Mouse (Mus musculus): ENCODE results near the gene Cybrd1. TPM values are rescaled to one million over a fixed set of nuclear protein-coding genes. Genes with fewer than 3 reads are reported as not detected.
A peak's percentile ranks its signal among the peaks of the same experiment; 100 is the strongest.

The Cybrd1 gene
- polyA plus RNA-seq, 1 experiment from 2014 or later: 2.8 TPM

GRCm38 (mm10) chr2:71176329-71177249 is 58.9 kb downstream of the Cybrd1 start:
- WGBS: 74% methylated on average over 9 of the region's 9 CpGs
- Histone ChIP-seq H3K4me2 (no peak overlapping the region), H3K9ac (replicated peaks) (no peak overlapping the region), H3K27ac (no peak overlapping the region), H3K36me3 (no peaks in the 10 kb centered on the region), H3K27me3 (no peaks in the 10 kb centered on the region), H3K4me3 (replicated peaks) (no peak overlapping the region), H3K4me1 (replicated peaks) (peaks cover 10% of the 10 kb centered on the region; the same call in 1 of the 2 replicates), H3K9me3 (no peaks in the 10 kb centered on the region)
- ATAC-seq (ENCODE audit: insufficient number of reproducible peaks, insufficient read depth, low FRiP score, low TSS enrichment, low read depth): no peak

GRCm38 (mm10) chr2:71177250-71177615 is 59.5 kb downstream of the Cybrd1 start:
- no peak overlapping the region for H3K9ac ChIP-seq (replicated peaks)
- H3K27me3 ChIP-seq: no peaks in the 10 kb centered on the region
- H3K9me3 ChIP-seq: no peaks in the 10 kb centered on the region
- no peak overlapping the region for H3K27ac ChIP-seq
- H3K4me2 ChIP-seq: no peak overlapping the region
- H3K36me3 ChIP-seq: no peaks in the 10 kb centered on the region
- H3K4me1 ChIP-seq (replicated peaks): peaks cover 11% of the 10 kb centered on the region; the same call in 1 of the 2 replicates
- no peak for ATAC-seq (ENCODE audit: insufficient number of reproducible peaks, insufficient read depth, low FRiP score, low TSS enrichment, low read depth)
- WGBS: 84% methylated on average over 1 of the region's 1 CpGs
- no peak overlapping the region for H3K4me3 ChIP-seq (replicated peaks)

GRCm38 (mm10) chr2:71177760-71178159 is 60.0 kb downstream of the Cybrd1 start:
- no peak for ATAC-seq (ENCODE audit: insufficient number of reproducible peaks, insufficient read depth, low FRiP score, low TSS enrichment, low read depth)
- no peaks in the 10 kb centered on the region for H3K36me3 ChIP-seq
- no peak overlapping the region for H3K4me2 ChIP-seq
- H3K4me3 ChIP-seq (replicated peaks): no peak overlapping the region
- H3K27me3 ChIP-seq: no peaks in the 10 kb centered on the region
- peaks cover 11% of the 10 kb centered on the region; the same call in 1 of the 2 replicates for H3K4me1 ChIP-seq (replicated peaks)
- H3K27ac ChIP-seq: no peak overlapping the region
- H3K9ac ChIP-seq (replicated peaks): no peak overlapping the region
- 96% methylated on average over 1 of the region's 1 CpGs for WGBS
- no peaks in the 10 kb centered on the region for H3K9me3 ChIP-seq

GRCm38 (mm10) chr2:71179716-71180115 is 62.0 kb downstream of the Cybrd1 start:
- ATAC-seq (ENCODE audit: insufficient number of reproducible peaks, insufficient read depth, low FRiP score, low TSS enrichment, low read depth): no peak
- WGBS: 87% methylated on average over 10 of the region's 10 CpGs
- no peaks in the 10 kb centered on the region for H3K27me3 ChIP-seq
- H3K4me2 ChIP-seq: no peak overlapping the region
- H3K4me3 ChIP-seq (replicated peaks): no peak overlapping the region
- H3K27ac ChIP-seq: no peak overlapping the region
- H3K36me3 ChIP-seq: no peaks in the 10 kb centered on the region
- H3K9me3 ChIP-seq: no peaks in the 10 kb centered on the region
- peaks cover 11% of the 10 kb centered on the region; the same call in 1 of the 2 replicates for H3K4me1 ChIP-seq (replicated peaks)
- no peak overlapping the region for H3K9ac ChIP-seq (replicated peaks)

- Histone ChIP-seq H3K4me3 (replicated peaks) (no peak overlapping the region), H3K36me3 (no peaks in the 10 kb centered on the region), H3K4me2 (peak overlapping the region; percentile 30), H3K9ac (replicated peaks) (no peak overlapping the region), H3K27me3 (no peaks in the 10 kb centered on the region), H3K9me3 (no peaks in the 10 kb centered on the region), H3K4me1 (replicated peaks) (peaks cover 11% of the 10 kb centered on the region; the same call in 1 of the 2 replicates), H3K27ac (0 out of 2 replicates have a peak overlapping the region, but pooled peaks have one; percentile 3)
- no peak for ATAC-seq (ENCODE audit: insufficient number of reproducible peaks, insufficient read depth, low FRiP score, low TSS enrichment, low read depth)
- 29% methylated on average over 8 of the region's 8 CpGs for WGBS
These were observed 63.0 kb downstream of the Cybrd1 start for GRCm38 (mm10) chr2:71180566-71181217.

- Histone ChIP-seq H3K9ac (replicated peaks) (no peak overlapping the region), H3K27me3 (0 out of 2 replicates have a peak, but pooled peaks cover 4% of the 10 kb centered on the region), H3K4me2 (no peak overlapping the region), H3K4me3 (replicated peaks) (no peak overlapping the region), H3K27ac (no peak overlapping the region), H3K9me3 (no peaks in the 10 kb centered on the region), H3K4me1 (replicated peaks) (peaks cover 12% of the 10 kb centered on the region), H3K36me3 (no peaks in the 10 kb centered on the region)
- 70% methylated on average over 3 of the region's 3 CpGs for WGBS
- ATAC-seq (ENCODE audit: insufficient number of reproducible peaks, insufficient read depth, low FRiP score, low TSS enrichment, low read depth): no peak
These were observed 70.2 kb downstream of the Cybrd1 start for GRCm38 (mm10) chr2:71187950-71188349.

- Histone ChIP-seq H3K9me3 (no peaks in the 10 kb centered on the region), H3K27ac (no peak overlapping the region), H3K4me1 (replicated peaks) (peaks cover 12% of the 10 kb centered on the region), H3K4me2 (no peak overlapping the region), H3K36me3 (no peaks in the 10 kb centered on the region), H3K4me3 (replicated peaks) (no peak overlapping the region), H3K27me3 (0 out of 2 replicates have a peak, but pooled peaks cover 4% of the 10 kb centered on the region), H3K9ac (replicated peaks) (no peak overlapping the region)
- no peak for ATAC-seq (ENCODE audit: insufficient number of reproducible peaks, insufficient read depth, low FRiP score, low TSS enrichment, low read depth)
- WGBS: 36% methylated on average over 2 of the region's 2 CpGs
These were observed 71.1 kb downstream of the Cybrd1 start for GRCm38 (mm10) chr2:71188861-71189260.

- no peak overlapping the region for H3K9ac ChIP-seq (replicated peaks)
- no peaks in the 10 kb centered on the region for H3K36me3 ChIP-seq
- 26% methylated on average over 16 of the region's 16 CpGs for WGBS
- ATAC-seq (ENCODE audit: insufficient number of reproducible peaks, insufficient read depth, low FRiP score, low TSS enrichment, low read depth): no peak
- peaks cover 12% of the 10 kb centered on the region for H3K4me1 ChIP-seq (replicated peaks)
- H3K9me3 ChIP-seq: no peaks in the 10 kb centered on the region
- no peak overlapping the region for H3K27ac ChIP-seq
- H3K27me3 ChIP-seq: peaks cover 4% of the 10 kb centered on the region; the same call in 1 of the 2 replicates
- no peak overlapping the region for H3K4me3 ChIP-seq (replicated peaks)
- peak overlapping the region; percentile 35 for H3K4me2 ChIP-seq
These were observed 73.9 kb downstream of the Cybrd1 start for GRCm38 (mm10) chr2:71191391-71192194.

- H3K9me3 ChIP-seq: no peaks in the 10 kb centered on the region
- ATAC-seq (ENCODE audit: insufficient number of reproducible peaks, insufficient read depth, low FRiP score, low TSS enrichment, low read depth): no peak
- H3K4me1 ChIP-seq (replicated peaks): peaks cover 12% of the 10 kb centered on the region
- no peak overlapping the region for H3K27ac ChIP-seq
- WGBS: 53% methylated on average over 17 of the region's 17 CpGs
- H3K9ac ChIP-seq (replicated peaks): no peak overlapping the region
- H3K4me3 ChIP-seq (replicated peaks): no peak overlapping the region
- peaks cover 4% of the 10 kb centered on the region; the same call in 1 of the 2 replicates for H3K27me3 ChIP-seq
- H3K4me2 ChIP-seq: peak overlapping the region; percentile 35
- H3K36me3 ChIP-seq: no peaks in the 10 kb centered on the region
These were observed 74.6 kb downstream of the Cybrd1 start for GRCm38 (mm10) chr2:71192195-71192807.

All from limb, embryonic 12.5 days (tissue).